Comparison of ENCODE assay signal across 8 mouse cellular contexts in the genomic region with DNA sequence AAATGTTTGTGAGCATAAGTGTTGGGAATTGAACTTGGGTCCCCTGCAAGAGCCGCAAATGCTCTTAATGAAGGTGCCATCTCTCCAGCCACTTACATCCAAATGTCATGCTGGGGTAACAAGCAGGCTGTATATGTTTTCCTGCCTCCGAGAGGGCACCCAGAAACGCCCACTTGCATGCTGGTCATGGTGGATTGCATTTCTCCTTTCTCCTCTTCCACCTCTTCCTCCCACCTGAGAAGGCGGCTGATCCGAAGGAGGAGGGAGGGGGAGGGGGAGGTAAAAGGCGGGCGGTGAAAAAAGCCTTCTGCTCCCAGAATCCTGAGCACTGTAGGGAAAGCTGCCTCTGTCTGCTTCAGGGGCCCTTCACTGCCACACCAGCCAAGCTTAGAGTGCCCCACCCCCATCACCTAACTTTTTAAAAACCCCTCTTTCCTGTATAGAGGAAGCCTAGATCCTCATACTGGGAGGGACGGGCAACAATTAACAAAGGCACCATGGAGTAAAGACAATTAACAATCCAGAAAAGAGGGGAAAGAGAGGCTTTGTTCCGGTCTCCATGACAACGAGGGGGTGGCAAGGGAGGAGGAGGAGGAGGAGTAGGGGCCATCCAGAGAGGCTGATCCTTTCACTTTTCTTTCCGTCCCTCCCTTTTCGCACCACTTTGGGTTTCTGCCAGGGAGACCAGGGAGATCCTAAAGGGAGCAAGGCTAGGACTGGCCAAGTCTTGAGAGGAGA. TPM values are rescaled to one million over a fixed set of nuclear protein-coding genes. Genes with fewer than 3 reads are reported as not detected.
DNase-seq lines count a peak whose midpoint lies in the region; ATAC-seq lines count a peak whose summit lies in the region.

No protein-coding gene starts in this region.

- H3K27me3 ChIP-seq in forebrain, embryonic 10.5 days (ENCODE audit: poor library complexity, severe bottlenecking) = no peaks in the 10 kb centered on the region
- H3K27me3 ChIP-seq in hindbrain, embryonic 14.5 days (ENCODE audit: control insufficient read depth, insufficient read depth, low read length) = no peaks in the 10 kb centered on the region
- no peaks in the 10 kb centered on the region for H3K27me3 ChIP-seq in midbrain, embryonic 12.5 days

- H3K36me3 ChIP-seq in forebrain, embryonic 10.5 days (replicated peaks) = no peaks in the 10 kb centered on the region
- H3K36me3 ChIP-seq in hindbrain, embryonic 14.5 days (replicated peaks; ENCODE audit: control insufficient read depth, insufficient read depth) = no peaks in the 10 kb centered on the region
- H3K36me3 ChIP-seq in midbrain, embryonic 12.5 days = no peaks in the 10 kb centered on the region

- peak overlapping the region; percentile 37 for H3K4me2 ChIP-seq in hindbrain, embryonic 14.5 days (replicated peaks)
- peak overlapping the region; percentile 43 for H3K4me2 ChIP-seq in midbrain, embryonic 12.5 days (replicated peaks)

- peak; percentile 97 for DNase-seq in heart, adult 11 months
- no peak for DNase-seq in heart, postnatal 25 days (ENCODE audit: low spot score)
- DNase-seq in forebrain, embryonic 10.5 days (ENCODE audit: extremely low spot score, low spot score) = peak; percentile 80
- peak; percentile 71 for DNase-seq in hindbrain, embryonic 14.5 days (ENCODE audit: low spot score)
- peak; percentile 19 for DNase-seq in left cerebral cortex, adult 11 months (ENCODE audit: low spot score)
- peak; percentile 19 for DNase-seq in telencephalon, adult 2 months (ENCODE audit: low read depth, low spot score)
- DNase-seq in frontal cortex, postnatal 14 days (ENCODE audit: low spot score in 2 of 2) = no peak

- peak overlapping the region; percentile 40 for H3K4me3 ChIP-seq in forebrain, embryonic 10.5 days
- H3K4me3 ChIP-seq in hindbrain, embryonic 14.5 days (replicated peaks; ENCODE audit: low read length) = no peak overlapping the region
- H3K4me3 ChIP-seq in midbrain, embryonic 12.5 days = 0 out of 2 replicates have a peak overlapping the region, but pooled peaks have one; percentile 5

- intact Hi-C loops in heart, postnatal 25 days (cut with DNase I) = no loop called here

- WGBS in forebrain, embryonic 10.5 days = 6% methylated on average over 12 of the region's 12 CpGs
- 5% methylated on average over 11 of the region's 12 CpGs for WGBS in hindbrain, embryonic 14.5 days
- WGBS in midbrain, embryonic 12.5 days = 6% methylated on average over 6 of the region's 12 CpGs

- H3K9me3 ChIP-seq in forebrain, embryonic 10.5 days = peaks cover 14% of the 10 kb centered on the region
- no peaks in the 10 kb centered on the region; the same call in 1 of the 2 replicates for H3K9me3 ChIP-seq in hindbrain, embryonic 14.5 days (ENCODE audit: control insufficient read depth, low read length)
- 0 out of 2 replicates have a peak, but pooled peaks cover 5% of the 10 kb centered on the region for H3K9me3 ChIP-seq in midbrain, embryonic 12.5 days

- H3K9ac ChIP-seq in hindbrain, embryonic 14.5 days = 0 out of 2 replicates have a peak overlapping the region, but pooled peaks have one; percentile 6
- peak overlapping the region; percentile 31; the same call in 1 of the 2 replicates for H3K9ac ChIP-seq in midbrain, embryonic 12.5 days (replicated peaks)

- H3K27ac ChIP-seq in forebrain, embryonic 10.5 days = peak overlapping the region; percentile 89
- peak overlapping the region; percentile 44 for H3K27ac ChIP-seq in hindbrain, embryonic 14.5 days
- H3K27ac ChIP-seq in midbrain, embryonic 12.5 days (replicated peaks) = peak overlapping the region; percentile 81

- ATAC-seq in hindbrain, embryonic 14.5 days (ENCODE audit: low FRiP score) = peak; percentile 79
- ATAC-seq in midbrain, embryonic 12.5 days (ENCODE audit: low FRiP score, low read depth) = peak; percentile 90

- H3K4me1 ChIP-seq in forebrain, embryonic 10.5 days = peaks cover 56% of the 10 kb centered on the region
- H3K4me1 ChIP-seq in hindbrain, embryonic 14.5 days (replicated peaks; ENCODE audit: control insufficient read depth, insufficient read depth, low read length) = peaks cover 8% of the 10 kb centered on the region
- peaks cover 40% of the 10 kb centered on the region for H3K4me1 ChIP-seq in midbrain, embryonic 12.5 days

RNA-seq across cellular contexts. Expression of a gene that starts 10.0 kb away (rescaled TPM):
- 10 to 100 TPM; 15.2 to 19.9 TPM for total RNA-seq in heart, postnatal 25 days (2021)
- 12.5 and 14.1 TPM in 2 replicates for polyA plus RNA-seq in forebrain, embryonic 10.5 days (2016; fragmentation: Nextera tagmentation; extraction: Ambion mirVana)
- 5.8 and 6.0 TPM in 2 replicates for polyA plus RNA-seq in hindbrain, embryonic 14.5 days (2014; fragmentation: Nextera tagmentation; extraction: Ambion mirVana)
- polyA plus RNA-seq in midbrain, embryonic 12.5 days (2016; fragmentation: Nextera tagmentation; extraction: Ambion mirVana) = 31.0 and 33.6 TPM in 2 replicates

Comparison
In these comparisons a context has a peak if more than half of its experiments do, and no peak if none do; other contexts are left out.
1. DNase-seq: peak in heart, adult 11 months (single experiment), forebrain, embryonic 10.5 days (single experiment), hindbrain, embryonic 14.5 days (single experiment), left cerebral cortex, adult 11 months (single experiment) and telencephalon, adult 2 months (single experiment); none in heart, postnatal 25 days (single experiment) and frontal cortex, postnatal 14 days (0 of 2).
2. Peak in every context shown above with its lines, with median percentiles within 50 percentile points of each other: H3K27ac ChIP-seq.